ENCODE assay signal across 14 mouse cellular contexts in the genomic region with DNA sequence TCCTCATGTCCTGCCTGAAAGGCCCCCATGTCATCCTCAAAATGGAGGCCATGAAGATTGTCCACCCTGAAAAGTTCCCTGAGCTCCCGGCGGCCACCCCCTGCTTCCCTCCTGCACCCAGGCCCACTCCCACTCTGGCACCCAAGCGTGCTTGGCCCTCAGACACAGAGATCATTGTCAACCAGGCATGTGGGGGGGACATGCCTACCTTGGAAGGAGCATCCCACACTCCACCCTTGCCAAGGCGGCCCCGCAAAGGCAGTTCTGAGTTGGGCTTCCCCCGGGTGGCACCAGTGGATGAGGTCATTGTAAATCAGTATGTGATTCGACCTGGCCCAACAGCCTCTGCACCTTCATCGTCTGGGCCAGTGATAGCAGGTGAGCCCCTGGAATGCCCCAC. TPM values are rescaled to one million over a fixed set of nuclear protein-coding genes. Genes with fewer than 3 reads are reported as not detected.
DNase-seq lines count a peak whose midpoint lies in the region; ATAC-seq and TF ChIP-seq lines count a peak whose summit lies in the region.
"Had no signal": no experiment of that assay in that cellular context is flagged by ENCODE, and none has a peak within 500 bp of the region (broad histone marks: within the 10 kb centered on the region; RNA-seq: fewer than 3 reads in every experiment).

No protein-coding gene starts in this region.

- H3K4me1 ChIP-seq in forebrain, embryonic 14.5 days (ENCODE audit: control insufficient read depth, insufficient read depth, low read length), result peaks cover 15% of the 10 kb centered on the region
- peaks cover 31% of the 10 kb centered on the region for H3K4me1 ChIP-seq in limb, embryonic 10.5 days
- H3K4me1 ChIP-seq in neural tube, embryonic 15.5 days, result peaks cover 42% of the 10 kb centered on the region

- no peaks in the 10 kb centered on the region for H3K27me3 ChIP-seq in forebrain, embryonic 14.5 days (replicated peaks; ENCODE audit: control insufficient read depth, insufficient read depth, low read length)
- H3K27me3 ChIP-seq in limb, embryonic 10.5 days (ENCODE audit: low read depth, poor library complexity, severe bottlenecking), result peaks cover 44% of the 10 kb centered on the region
- H3K27me3 ChIP-seq in neural tube, embryonic 15.5 days (replicated peaks), result no peaks in the 10 kb centered on the region

- ATAC-seq in forebrain, embryonic 14.5 days, result no peak
- ATAC-seq in neural tube, embryonic 15.5 days (ENCODE audit: low FRiP score), result no peak

- H3K4me2 ChIP-seq in forebrain, embryonic 14.5 days (ENCODE audit: low read length), result peak overlapping the region; percentile 93
- peak overlapping the region; percentile 67 for H3K4me2 ChIP-seq in neural tube, embryonic 15.5 days

- peak overlapping the region; percentile 83; the same call in 1 of the 2 replicates for H3K9ac ChIP-seq in forebrain, embryonic 14.5 days (ENCODE audit: low read length)
- H3K9ac ChIP-seq in neural tube, embryonic 15.5 days (replicated peaks), result peak overlapping the region; percentile 86

- no peak for DNase-seq in layer of hippocampus, adult 2 months (ENCODE audit: low spot score in 2 of 2)
- DNase-seq in layer of hippocampus, adult 9-11 months, result no peak
- no peak for DNase-seq in forebrain, embryonic 14.5 days (ENCODE audit: low spot score)
- no peak for DNase-seq in limb, embryonic 10.5 days (ENCODE audit: low spot score)
- no peak for DNase-seq in right cerebral cortex, adult 18-20 months
- no peak for DNase-seq in gastrocnemius, adult 18-20 months (ENCODE audit: low spot score)
- no peak for DNase-seq in gastrocnemius, postnatal 4 days (ENCODE audit: low spot score in 2 of 2)
- DNase-seq: adrenal gland, postnatal 10 days; heart, adult 11 months; kidney, postnatal 36 days; lung, embryonic 14.5 days had no signal

- no peak for TF ChIP-seq CTCF in layer of hippocampus, adult 2 months (conservative IDR thresholded peaks at IDR 0.05)

- peaks cover 37% of the 10 kb centered on the region for H3K36me3 ChIP-seq in forebrain, embryonic 14.5 days (ENCODE audit: control insufficient read depth, insufficient read depth, low read length)
- peaks cover 35% of the 10 kb centered on the region for H3K36me3 ChIP-seq in limb, embryonic 10.5 days
- peaks cover 28% of the 10 kb centered on the region for H3K36me3 ChIP-seq in neural tube, embryonic 15.5 days

- H3K9me3 ChIP-seq in forebrain, embryonic 14.5 days (replicated peaks; ENCODE audit: control insufficient read depth, low read length), result no peaks in the 10 kb centered on the region
- no peaks in the 10 kb centered on the region for H3K9me3 ChIP-seq in limb, embryonic 10.5 days (replicated peaks)
- no peaks in the 10 kb centered on the region for H3K9me3 ChIP-seq in neural tube, embryonic 15.5 days (replicated peaks)

- 84% methylated on average over 8 of the region's 8 CpGs for WGBS in forebrain, embryonic 14.5 days
- WGBS in limb, embryonic 10.5 days, result 72% methylated on average over 8 of the region's 8 CpGs
- 81% methylated on average over 8 of the region's 8 CpGs for WGBS in neural tube, embryonic 15.5 days

- peak overlapping the region; percentile 70 for H3K4me3 ChIP-seq in layer of hippocampus, adult 2 months
- H3K4me3 ChIP-seq in forebrain, embryonic 14.5 days (ENCODE audit: low read depth, low read length), result peak overlapping the region; percentile 66
- H3K4me3 ChIP-seq in limb, embryonic 10.5 days, result peak overlapping the region; percentile 63
- peak overlapping the region; percentile 72 for H3K4me3 ChIP-seq in neural tube, embryonic 15.5 days (replicated peaks)

- peak overlapping the region; percentile 93; the same call in 1 of the 2 replicates for H3K27ac ChIP-seq in layer of hippocampus, adult 2 months
- no peak overlapping the region for H3K27ac ChIP-seq in forebrain, embryonic 14.5 days (ENCODE audit: low read depth, low read length)
- H3K27ac ChIP-seq in limb, embryonic 10.5 days, result peak overlapping the region; percentile 47; the same call in 1 of the 2 replicates
- no peak overlapping the region for H3K27ac ChIP-seq in neural tube, embryonic 15.5 days (replicated peaks)

RNA-seq across cellular contexts. Expression of a gene that starts 1.1 kb away (rescaled TPM):
- total RNA-seq in layer of hippocampus, adult 2 months (2021), result not detected
- not detected in 2 replicates for polyA plus RNA-seq in forebrain, embryonic 14.5 days (2014; fragmentation: Nextera tagmentation; extraction: Ambion mirVana)
- 0.25 TPM in 1 of 2 replicates, not detected in the other for polyA plus RNA-seq in limb, embryonic 10.5 days (2016; fragmentation: Nextera tagmentation; extraction: Ambion mirVana)
- polyA plus RNA-seq in neural tube, embryonic 15.5 days (2015; fragmentation: Nextera tagmentation; extraction: Ambion mirVana), result 0.36 and 0.47 TPM in 2 replicates
- total RNA-seq in gastrocnemius, adult 18-20 months (2021), result not detected
- not detected for total RNA-seq in gastrocnemius, postnatal 4 days (2021)
- total RNA-seq: adrenal gland, postnatal 10 days; hematopoietic stem cell, adult 5-6 weeks had no signal
- polyA plus RNA-seq: limb, embryonic 11.5 days; lung, embryonic 14.5 days had no signal

RNA-seq across cellular contexts. Expression of a gene that starts 1.3 kb away (rescaled TPM):
- 100 to 1,000 TPM; 228 to 232 TPM for total RNA-seq in layer of hippocampus, adult 2 months (2021)
- polyA plus RNA-seq in forebrain, embryonic 14.5 days (2014; fragmentation: Nextera tagmentation; extraction: Ambion mirVana), result 67.4 and 98.5 TPM in 2 replicates
- polyA plus RNA-seq in limb, embryonic 10.5 days (2016; fragmentation: Nextera tagmentation; extraction: Ambion mirVana), result 3.8 and 5.7 TPM in 2 replicates
- 158 and 190 TPM in 2 replicates for polyA plus RNA-seq in neural tube, embryonic 15.5 days (2015; fragmentation: Nextera tagmentation; extraction: Ambion mirVana)
- total RNA-seq in gastrocnemius, adult 18-20 months (2021), result under 1 TPM; 0.50 to 0.74 TPM
- total RNA-seq in gastrocnemius, postnatal 4 days (2021), result 1 to 10 TPM; 1.4 to 2.0 TPM
- total RNA-seq: hematopoietic stem cell, adult 5-6 weeks had no signal

RNA-seq across cellular contexts. Expression of a gene that starts 3.3 kb away (rescaled TPM):
- total RNA-seq in layer of hippocampus, adult 2 months (2021), result 1 to 10 TPM; 2.2 to 2.4 TPM
- polyA plus RNA-seq in forebrain, embryonic 14.5 days (2014; fragmentation: Nextera tagmentation; extraction: Ambion mirVana), result 4.7 and 6.0 TPM in 2 replicates
- 6.5 and 7.8 TPM in 2 replicates for polyA plus RNA-seq in limb, embryonic 10.5 days (2016; fragmentation: Nextera tagmentation; extraction: Ambion mirVana)
- polyA plus RNA-seq in neural tube, embryonic 15.5 days (2015; fragmentation: Nextera tagmentation; extraction: Ambion mirVana), result 4.3 and 4.6 TPM in 2 replicates
- total RNA-seq in gastrocnemius, adult 18-20 months (2021), result 1 to 10 TPM; 1.3 to 1.4 TPM
- total RNA-seq in gastrocnemius, postnatal 4 days (2021), result 1 to 10 TPM; 1.3 to 1.5 TPM

RNA-seq across cellular contexts. Expression of a gene that starts 6.8 kb away (rescaled TPM):
- total RNA-seq in layer of hippocampus, adult 2 months (2021), result not detected
- not detected in 2 replicates for polyA plus RNA-seq in forebrain, embryonic 14.5 days (2014; fragmentation: Nextera tagmentation; extraction: Ambion mirVana)
- not detected in 2 replicates for polyA plus RNA-seq in limb, embryonic 10.5 days (2016; fragmentation: Nextera tagmentation; extraction: Ambion mirVana)
- not detected in 2 replicates for polyA plus RNA-seq in neural tube, embryonic 15.5 days (2015; fragmentation: Nextera tagmentation; extraction: Ambion mirVana)
- total RNA-seq in gastrocnemius, adult 18-20 months (2021), result not detected
- total RNA-seq in gastrocnemius, postnatal 4 days (2021), result not detected
- total RNA-seq: adrenal gland, postnatal 10 days; hematopoietic stem cell, adult 5-6 weeks had no signal
- polyA plus RNA-seq: limb, embryonic 11.5 days; lung, embryonic 14.5 days had no signal

RNA-seq across cellular contexts. Expression of a gene that starts 9.2 kb away (rescaled TPM):
- total RNA-seq in layer of hippocampus, adult 2 months (2021), result not detected
- polyA plus RNA-seq in forebrain, embryonic 14.5 days (2014; fragmentation: Nextera tagmentation; extraction: Ambion mirVana), result 0.10 TPM in 1 of 2 replicates, not detected in the other
- not detected in 2 replicates for polyA plus RNA-seq in limb, embryonic 10.5 days (2016; fragmentation: Nextera tagmentation; extraction: Ambion mirVana)
- not detected in 2 replicates for polyA plus RNA-seq in neural tube, embryonic 15.5 days (2015; fragmentation: Nextera tagmentation; extraction: Ambion mirVana)
- not detected for total RNA-seq in gastrocnemius, adult 18-20 months (2021)
- not detected for total RNA-seq in gastrocnemius, postnatal 4 days (2021)
- total RNA-seq: adrenal gland, postnatal 10 days; hematopoietic stem cell, adult 5-6 weeks had no signal
- polyA plus RNA-seq: limb, embryonic 11.5 days; lung, embryonic 14.5 days had no signal

Comparison
In these comparisons a context has a peak if more than half of its experiments do, and no peak if none do; other contexts are left out.
1. H3K27ac ChIP-seq: peak in layer of hippocampus, adult 2 months (single experiment) and limb, embryonic 10.5 days (single experiment); none in forebrain, embryonic 14.5 days (single experiment) and neural tube, embryonic 15.5 days (single experiment).
2. RNA of a gene that starts 1.3 kb away (total RNA-seq): 228 to 232 TPM in layer of hippocampus, adult 2 months; 1.4 to 2.0 TPM in gastrocnemius, postnatal 4 days and 0.50 to 0.74 TPM in gastrocnemius, adult 18-20 months; every median in the first group is over 10 times any median in the second.
3. Peak in every context shown above with its lines, with median percentiles within 50 percentile points of each other: H3K4me3 ChIP-seq.